Mouse (Mus musculus) embryonic facial prominence, embryonic 14.5 days (tissue): ENCODE measurements around the gene Gm11037. TPM values are rescaled to one million over a fixed set of nuclear protein-coding genes. Genes with fewer than 3 reads are reported as not detected.
"Not testable (repeated sequence)": the region's sequence is repeated elsewhere in the genome, so short reads cannot be mapped to it uniquely, and the experiment has no call there.

Source experiments
- ATAC-seq: fragments of 200-750 bp; cut with Nextera tagmentation; 2 replicates; pipeline ENCODE4 v1.8.0; 2017; ENCODE audit warnings: low read depth, moderate number of reproducible peaks, moderate TSS enrichment
- DNase-seq: peaks from one replicate; pipeline ENCODE4 v3.0.0-alpha.2; 2015; ENCODE audit warnings: low spot score
- H3K27ac ChIP-seq: fragments of 300-500 bp; sonication (generic); replicated peaks from 2 replicates; pipeline ENCODE4 v1.5.1; 2014; ENCODE audit warnings: low read depth, mild to moderate bottlenecking, low read length, moderate library complexity
- H3K27me3 ChIP-seq: fragments of 300-500 bp; sonication (generic); replicated peaks from 2 replicates; pipeline ENCODE4 v1.6.1; 2014; ENCODE audit warnings: low read length; ENCODE audit not compliant: control insufficient read depth, insufficient read depth
- H3K36me3 ChIP-seq: fragments of 300-500 bp; sonication (generic); 2 replicates; pipeline ENCODE4 v1.6.1; 2014; ENCODE audit warnings: low read length, mixed read lengths; ENCODE audit not compliant: control insufficient read depth, insufficient read depth
- H3K4me1 ChIP-seq: fragments of 300-500 bp; sonication (generic); 2 replicates; pipeline ENCODE4 v1.6.1; 2014; ENCODE audit warnings: antibody characterized with exemption, low read length; ENCODE audit not compliant: control insufficient read depth, insufficient read depth
- H3K4me2 ChIP-seq: fragments of 300-500 bp; sonication (generic); 2 replicates; pipeline ENCODE4 v1.6.1; 2014; ENCODE audit warnings: low read depth, mild to moderate bottlenecking, low read length, moderate library complexity, mixed read lengths
- H3K4me3 ChIP-seq: fragments of 300-500 bp; sonication (generic); 2 replicates; pipeline ENCODE4 v1.5.1; 2014; ENCODE audit warnings: low read depth, mild to moderate bottlenecking, low read length
- H3K9ac ChIP-seq: fragments of 300-500 bp; sonication (generic); 2 replicates; pipeline ENCODE4 v1.6.1; 2014; ENCODE audit warnings: low read depth, mild to moderate bottlenecking, low read length, moderate library complexity, mixed read lengths
- H3K9me3 ChIP-seq: fragments of 300-500 bp; sonication (generic); 2 replicates; pipeline ENCODE4 v1.6.1; 2016; ENCODE audit warnings: low read length; ENCODE audit not compliant: control insufficient read depth
- WGBS: fragments of 180-500 bp; shearing (Covaris S2); extraction: QIAGEN DNeasy Blood & Tissue Kit; methylation state at CpG from one replicate; pipeline ENCODE4 v1.1.7; 2014; 5-methylcytosine and 5-hydroxymethylcytosine counted together
- polyA plus RNA-seq: library from polyadenylated mRNA; unstranded; fragments of >200 nt; fragmentation: Nextera tagmentation; extraction: Ambion mirVana; gene quantifications from 2 replicates; pipeline ENCODE4 v1.2.1, GENCODE M21; 2014

Gm11037 gene
- polyA plus RNA-seq, 1 experiment from 2014 or later: not detected

DNA sequence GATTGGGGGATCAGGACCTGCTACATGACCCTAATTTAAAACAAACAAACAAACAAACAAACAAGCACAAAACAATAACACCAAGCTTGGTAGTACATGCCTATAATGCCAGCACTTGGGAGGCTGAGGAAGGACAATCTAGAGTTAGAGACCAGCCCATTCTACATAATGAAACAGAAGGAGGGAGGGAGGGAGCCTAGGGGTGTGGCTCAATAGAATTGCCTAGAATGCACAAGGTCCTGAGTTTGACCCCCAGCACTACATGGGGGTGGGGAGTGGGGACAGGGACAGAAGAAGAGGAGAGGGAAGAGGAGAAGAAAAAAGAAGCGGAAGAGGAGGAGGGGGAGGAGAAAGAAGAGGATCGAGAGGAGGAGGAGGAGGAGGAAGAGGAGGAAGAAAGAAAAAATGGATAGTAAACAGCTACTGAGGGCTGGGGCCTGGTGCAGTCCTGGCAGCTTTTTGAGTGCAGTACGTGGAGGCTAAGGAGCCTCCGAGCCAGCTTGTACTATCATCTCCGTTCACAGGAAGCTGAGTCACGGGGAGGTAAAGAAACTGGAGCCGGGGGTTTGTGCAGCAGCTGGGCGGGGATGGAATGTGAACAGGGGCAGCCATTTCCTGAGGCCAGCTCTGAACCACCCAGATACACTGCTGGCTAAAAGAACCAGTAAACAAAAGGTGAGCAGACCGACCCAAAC, 37.0 kb upstream of the Gm11037 start:
- Histone ChIP-seq H3K9ac (peak overlapping the region; percentile 34; the same call in 1 of the 2 replicates), H3K4me3 (peak overlapping the region; percentile 9; the same call in 1 of the 2 replicates)

DNA sequence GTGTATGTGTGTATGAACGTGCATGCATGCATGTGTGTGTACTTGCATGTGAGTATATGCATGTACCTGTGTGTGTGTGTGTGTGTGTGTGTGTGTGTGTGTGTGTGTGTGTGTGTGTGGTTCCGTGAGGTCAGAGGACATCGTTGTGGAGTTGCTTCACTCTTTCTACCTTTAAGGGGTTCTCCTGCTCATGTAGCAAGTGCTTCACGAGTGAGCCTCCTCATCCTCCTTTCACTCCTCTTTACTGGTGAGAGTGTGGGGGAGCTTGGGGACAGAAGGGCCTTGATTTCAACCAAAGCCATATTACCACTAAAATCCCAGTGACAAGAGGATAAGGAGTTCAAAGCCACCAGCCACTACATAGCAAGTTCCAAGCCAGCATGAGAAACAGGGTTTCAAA, 36.2 kb upstream of the Gm11037 start:
- peak overlapping the region; percentile 76; the same call in 1 of the 2 replicates for H3K27ac ChIP-seq
- H3K4me1 ChIP-seq: peaks cover 8% of the 10 kb centered on the region; the same call in 1 of the 2 replicates
- H3K36me3 ChIP-seq: no peaks in the 10 kb centered on the region
- DNase-seq (no peak), ATAC-seq (no peak)
- peak overlapping the region; percentile 42 for H3K4me2 ChIP-seq
- H3K4me3 ChIP-seq: no peak overlapping the region
- H3K27me3 ChIP-seq: no peaks in the 10 kb centered on the region
- H3K9me3 ChIP-seq: no peaks in the 10 kb centered on the region
- H3K9ac ChIP-seq: no peak overlapping the region
- 85% methylated on average over 4 of the region's 4 CpGs for WGBS

More for the DNA sequence above, 37.0 kb upstream of the Gm11037 start:
- no peaks in the 10 kb centered on the region for H3K9me3 ChIP-seq
- H3K4me1 ChIP-seq: peaks cover 8% of the 10 kb centered on the region; the same call in 1 of the 2 replicates
- no peaks in the 10 kb centered on the region for H3K36me3 ChIP-seq
- peak; percentile 92 for ATAC-seq
- H3K27ac ChIP-seq: peak overlapping the region; percentile 76
- peak; percentile 91 for DNase-seq
- peak overlapping the region; percentile 42 for H3K4me2 ChIP-seq
- 5% methylated on average over 9 of the region's 9 CpGs for WGBS
- no peaks in the 10 kb centered on the region for H3K27me3 ChIP-seq

DNA sequence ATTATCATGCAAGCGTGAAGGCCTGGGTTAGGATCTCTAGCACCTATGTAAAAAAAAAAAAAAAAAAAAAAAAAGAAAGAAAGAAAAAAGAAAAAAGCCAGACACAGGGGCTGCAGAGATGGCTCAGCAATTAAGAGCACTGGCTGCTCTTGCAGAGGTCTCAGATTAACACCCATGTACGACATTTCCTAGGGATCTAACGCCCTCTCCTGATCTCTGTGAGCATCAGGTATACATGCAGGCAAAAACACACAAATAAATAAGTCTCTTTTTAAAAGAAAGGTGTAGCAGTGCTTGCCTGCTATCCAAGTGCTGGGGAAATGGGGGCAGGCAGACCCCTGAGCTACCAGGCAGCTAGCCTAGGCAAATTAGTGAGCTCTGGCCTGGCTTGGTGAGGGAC, 31.8 kb upstream of the Gm11037 start:
- Histone ChIP-seq H3K9ac (no peak overlapping the region), H3K4me3 (no peak overlapping the region), H3K9me3 (no peaks in the 10 kb centered on the region), H3K27ac (no peak overlapping the region), H3K4me1 (peaks cover 2% of the 10 kb centered on the region; the same call in 1 of the 2 replicates), H3K36me3 (no peaks in the 10 kb centered on the region), H3K4me2 (no peak overlapping the region), H3K27me3 (no peaks in the 10 kb centered on the region)
- 71% methylated on average over 3 of the region's 3 CpGs for WGBS
- ATAC-seq: no peak
- DNase-seq: no peak

DNA sequence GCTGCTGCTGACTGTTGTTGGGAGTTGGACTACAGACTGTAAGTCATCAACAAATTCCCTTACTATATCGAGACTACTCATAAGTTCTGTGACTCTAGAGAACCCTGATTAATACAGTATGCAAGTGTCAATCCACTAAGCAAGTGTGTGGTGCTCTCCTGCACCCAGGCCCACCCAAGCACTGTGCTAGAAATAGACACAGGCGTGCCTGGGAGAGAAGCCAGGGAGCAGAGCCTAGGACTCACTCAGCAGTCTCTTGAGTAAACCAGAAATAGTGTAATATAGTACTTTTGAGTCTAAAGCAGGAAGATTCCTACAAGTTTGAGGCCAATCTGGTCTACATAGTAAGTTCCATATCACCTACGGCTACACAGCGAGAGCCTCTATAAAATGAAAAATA, 29.3 kb upstream of the Gm11037 start:
- Histone ChIP-seq H3K9me3 (no peaks in the 10 kb centered on the region), H3K36me3 (no peaks in the 10 kb centered on the region), H3K4me2 (no peak overlapping the region), H3K4me3 (no peak overlapping the region), H3K4me1 (no peaks in the 10 kb centered on the region), H3K27ac (no peak overlapping the region), H3K9ac (no peak overlapping the region), H3K27me3 (no peaks in the 10 kb centered on the region)
- 84% methylated on average over 4 of the region's 4 CpGs for WGBS
- no peak for DNase-seq
- no peak for ATAC-seq

DNA sequence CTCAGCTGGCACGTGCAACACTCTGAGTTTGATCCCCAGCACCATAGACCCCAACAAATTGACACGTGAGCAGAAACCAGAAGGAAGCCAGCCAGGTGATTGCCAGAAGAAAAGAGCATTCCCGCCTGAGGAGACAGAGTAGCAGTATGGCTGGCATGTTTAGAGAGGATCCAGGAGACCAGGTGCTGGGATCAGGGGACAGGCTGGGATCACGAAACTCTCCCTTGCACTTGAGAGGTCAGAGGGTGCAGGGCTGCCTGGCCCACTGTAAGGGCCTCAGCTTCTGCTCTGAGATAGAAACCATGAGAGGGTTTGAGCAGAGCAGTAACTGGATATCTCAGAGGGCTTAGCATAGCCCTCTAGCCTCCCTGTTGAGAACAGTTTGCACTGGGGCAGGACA, 28.2 kb upstream of the Gm11037 start:
- not testable (repeated sequence) for H3K4me3 ChIP-seq, H3K27me3 ChIP-seq, H3K9ac ChIP-seq, H3K4me2 ChIP-seq, H3K36me3 ChIP-seq, H3K9me3 ChIP-seq, DNase-seq, ATAC-seq, H3K27ac ChIP-seq, H3K4me1 ChIP-seq
- 57% methylated on average over 4 of the region's 4 CpGs for WGBS

GRCm38 (mm10) chr2:131105989-131106388, 27.3 kb upstream of the Gm11037 start:
- DNase-seq (no peak), ATAC-seq (no peak)
- H3K27me3 ChIP-seq: no peaks in the 10 kb centered on the region
- H3K36me3 ChIP-seq: no peaks in the 10 kb centered on the region
- no peak overlapping the region for H3K4me2 ChIP-seq
- no peaks in the 10 kb centered on the region for H3K4me1 ChIP-seq
- H3K4me3 ChIP-seq: no peak overlapping the region
- H3K9ac ChIP-seq: no peak overlapping the region
- WGBS: 89% methylated on average over 5 of the region's 5 CpGs
- H3K27ac ChIP-seq: no peak overlapping the region
- H3K9me3 ChIP-seq: no peaks in the 10 kb centered on the region

DNA sequence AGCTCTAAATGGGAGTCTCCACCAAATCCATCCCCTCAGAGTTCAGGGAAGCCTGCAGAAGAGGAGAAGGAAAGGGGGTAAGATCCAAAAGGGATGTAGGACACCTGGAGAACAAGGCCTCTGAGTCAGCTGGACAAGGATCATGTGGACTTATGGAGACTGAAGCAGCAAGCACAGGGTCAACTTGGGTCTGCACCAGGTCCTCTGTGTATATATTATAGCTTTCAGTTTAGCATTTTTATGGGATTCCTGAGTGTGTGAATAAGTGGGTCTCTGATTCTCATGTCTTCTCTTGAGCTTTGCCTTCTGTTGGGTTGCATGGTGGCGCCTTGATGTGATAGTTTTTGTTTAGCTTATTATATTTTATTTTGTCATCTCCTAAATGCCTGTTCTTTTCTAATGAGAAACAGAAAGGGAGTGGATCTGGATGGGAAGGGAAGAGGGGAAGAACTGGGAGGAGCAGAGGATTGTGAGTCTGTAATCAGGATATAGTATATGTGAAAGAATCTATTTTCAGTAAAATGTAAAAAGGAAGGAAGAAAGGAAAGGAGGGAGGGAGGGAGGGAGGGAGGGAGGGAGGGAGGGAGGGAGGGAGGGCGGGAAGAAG, 14.2 kb upstream of the Gm11037 start:
- H3K4me2 ChIP-seq: no peak overlapping the region
- H3K9me3 ChIP-seq: no peaks in the 10 kb centered on the region
- 74% methylated on average over 2 of the region's 2 CpGs for WGBS
- H3K9ac ChIP-seq: no peak overlapping the region
- H3K4me1 ChIP-seq: no peaks in the 10 kb centered on the region
- H3K36me3 ChIP-seq: no peaks in the 10 kb centered on the region
- ATAC-seq (no peak), DNase-seq (no peak)
- no peak overlapping the region for H3K4me3 ChIP-seq
- H3K27ac ChIP-seq: no peak overlapping the region
- no peaks in the 10 kb centered on the region for H3K27me3 ChIP-seq

DNA sequence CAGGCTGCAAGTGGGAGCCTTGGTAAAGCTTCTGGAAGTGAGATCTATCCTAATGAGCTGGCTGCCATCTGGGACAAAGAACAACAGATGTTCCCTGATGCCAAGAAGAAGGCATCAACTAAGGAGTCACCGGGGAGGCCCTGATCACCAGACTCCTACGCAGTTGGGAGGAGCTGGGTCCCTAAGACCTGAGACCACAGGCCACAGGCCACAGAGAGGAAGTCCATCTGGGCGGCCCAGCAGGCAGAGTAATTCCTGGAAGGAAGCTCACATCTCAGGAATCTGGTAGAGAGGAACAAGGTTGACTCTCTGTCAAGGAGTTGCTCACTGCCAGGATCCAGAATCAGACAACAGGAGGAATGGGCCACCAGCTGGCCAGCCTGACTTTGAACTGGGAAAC, 9.1 kb upstream of the Gm11037 start:
- WGBS: 61% methylated on average over 3 of the region's 3 CpGs
- Histone ChIP-seq H3K36me3 (no peaks in the 10 kb centered on the region), H3K27ac (no peak overlapping the region), H3K4me2 (no peak overlapping the region), H3K9me3 (no peaks in the 10 kb centered on the region), H3K4me1 (peaks cover 25% of the 10 kb centered on the region), H3K9ac (no peak overlapping the region), H3K4me3 (no peak overlapping the region), H3K27me3 (no peaks in the 10 kb centered on the region)
- DNase-seq (no peak), ATAC-seq (no peak)
